ENCODE assay signal across 18 mouse cellular contexts in genomic region chr11:118888426-118888825, GRCm38 (mm10). TPM values are rescaled to one million over a fixed set of nuclear protein-coding genes. Genes with fewer than 3 reads are reported as not detected.
"Had no signal": no experiment of that assay in that cellular context is flagged by ENCODE, and none has a peak within 500 bp of the region (broad histone marks: within the 10 kb centered on the region; RNA-seq: fewer than 3 reads in every experiment).

No protein-coding gene starts in this region.

- DNase-seq: kidney, adult 2 months; kidney, postnatal 25 days; liver, embryonic 13.5 days; lung, adult 2 months; lung, postnatal 14 days; lung, postnatal 4 days; retina, postnatal 1 day; thymus, adult 18-20 months; thymus, postnatal 36 days had no signal

- ATAC-seq: midbrain, embryonic 15.5 days had no signal

- H3K27me3 ChIP-seq: liver, embryonic 13.5 days; midbrain, embryonic 15.5 days; neural tube, embryonic 13.5 days had no signal

- H3K27ac ChIP-seq: kidney, postnatal 0 days; liver, embryonic 13.5 days; midbrain, embryonic 12.5 days; midbrain, embryonic 15.5 days; neural tube, embryonic 13.5 days had no signal

- H3K4me1 ChIP-seq: liver, embryonic 13.5 days had no signal

- H3K4me3 ChIP-seq: liver, embryonic 13.5 days; midbrain, embryonic 12.5 days; midbrain, embryonic 15.5 days; myocyte; neural tube, embryonic 13.5 days had no signal

RNA-seq across cellular contexts. Expression of gene Rbfox3, which starts 23.0 kb away (rescaled TPM):
- total RNA-seq: megakaryocyte progenitor cell, adult 5-6 weeks; megakaryocyte-erythroid progenitor cell, adult 5-6 weeks; monocyte, adult 5-6 weeks; neutrophil, adult 5-6 weeks had no signal
- polyA plus RNA-seq: myocyte had no signal
